12 mouse cellular contexts compared by ENCODE assay signal in the genomic region with DNA sequence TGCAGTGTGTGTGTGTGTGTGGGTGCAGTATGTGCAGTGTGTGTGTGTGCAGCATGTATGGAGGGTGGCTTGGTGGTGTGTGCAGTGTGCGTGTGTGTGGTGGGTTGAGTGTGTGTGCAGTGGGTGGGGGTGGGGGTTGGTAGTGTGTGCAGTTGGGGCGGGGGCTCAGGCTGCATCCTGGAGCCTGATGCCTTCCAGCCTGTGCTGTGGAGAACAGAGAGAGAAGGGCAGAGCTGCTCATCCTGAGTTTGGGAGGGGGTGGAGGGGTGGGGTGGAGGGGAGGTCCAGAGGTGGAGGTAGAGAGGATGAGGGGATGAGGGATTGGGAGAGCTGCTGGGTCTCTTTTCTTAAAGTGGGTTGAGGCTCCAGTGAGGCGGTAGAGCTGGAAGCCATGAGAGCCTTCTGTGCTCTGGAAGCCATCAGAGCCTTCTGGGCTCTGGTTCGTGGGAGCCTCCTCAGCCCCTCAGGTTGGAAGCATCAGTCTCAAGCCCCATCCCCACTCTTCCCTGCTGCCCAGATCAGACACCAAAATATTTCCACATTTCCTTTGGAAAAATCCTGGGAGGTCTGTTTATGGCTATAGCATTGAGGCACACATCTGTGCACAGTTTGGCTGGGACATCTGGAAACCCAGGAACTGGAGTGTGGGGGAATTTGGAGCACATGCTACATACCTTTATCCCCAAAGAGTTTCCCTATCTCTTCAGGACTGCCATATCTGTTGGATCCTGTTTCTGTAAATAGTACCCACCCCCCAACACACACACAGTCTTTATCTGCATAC. TPM values are rescaled to one million over a fixed set of nuclear protein-coding genes. Genes with fewer than 3 reads are reported as not detected.
DNase-seq lines count a peak whose midpoint lies in the region; ATAC-seq and TF ChIP-seq lines count a peak whose summit lies in the region.
"Had no signal": no experiment of that assay in that cellular context is flagged by ENCODE, and none has a peak within 500 bp of the region (broad histone marks: within the 10 kb centered on the region; RNA-seq: fewer than 3 reads in every experiment).

No protein-coding gene starts in this region.

- H3K27me3 ChIP-seq in hindbrain, embryonic 12.5 days: no peaks in the 10 kb centered on the region
- no peaks in the 10 kb centered on the region for H3K27me3 ChIP-seq in hindbrain, embryonic 11.5 days (ENCODE audit: control insufficient read depth, insufficient read depth, low read length)
- H3K27me3 ChIP-seq in intestine, embryonic 14.5 days (replicated peaks; ENCODE audit: control insufficient read depth, insufficient read depth, low read length): no peaks in the 10 kb centered on the region
- H3K27me3 ChIP-seq in liver, postnatal 0 days (ENCODE audit: insufficient read depth, low read length): no peaks in the 10 kb centered on the region

- no peak for TF ChIP-seq EP300 in liver, postnatal 0 days (IDR thresholded peaks at IDR 0.05; ENCODE audit: low read depth)

- peak overlapping the region; percentile 66 for H3K27ac ChIP-seq in hindbrain, embryonic 12.5 days
- no peak overlapping the region for H3K27ac ChIP-seq in hindbrain, embryonic 11.5 days (ENCODE audit: low read depth, low read length)
- peak overlapping the region; percentile 92 for H3K27ac ChIP-seq in intestine, embryonic 14.5 days (ENCODE audit: low read depth)
- peak overlapping the region; percentile 96 for H3K27ac ChIP-seq in liver, postnatal 0 days (ENCODE audit: low read depth)

- intact Hi-C loops in left cerebral cortex, postnatal 10 days (cut with DNase I): no loop called here

- no peak overlapping the region for H3K9ac ChIP-seq in hindbrain, embryonic 12.5 days
- H3K9ac ChIP-seq in hindbrain, embryonic 11.5 days (ENCODE audit: low read depth, low read length): no peak overlapping the region
- H3K9ac ChIP-seq in intestine, embryonic 14.5 days (ENCODE audit: low read length): no peak overlapping the region
- no peak overlapping the region for H3K9ac ChIP-seq in liver, postnatal 0 days (replicated peaks)

- WGBS in hindbrain, embryonic 12.5 days: 61% methylated on average over 3 of the region's 4 CpGs
- WGBS in hindbrain, embryonic 11.5 days: 59% methylated on average over 4 of the region's 4 CpGs
- 38% methylated on average over 3 of the region's 4 CpGs for WGBS in intestine, embryonic 14.5 days
- WGBS in liver, postnatal 0 days (ENCODE audit: insufficient replicate concordance): 73% methylated on average over 4 of the region's 4 CpGs

- H3K9me3 ChIP-seq in hindbrain, embryonic 12.5 days (replicated peaks): no peaks in the 10 kb centered on the region
- H3K9me3 ChIP-seq in hindbrain, embryonic 11.5 days (ENCODE audit: control insufficient read depth, low read length): no peaks in the 10 kb centered on the region
- H3K9me3 ChIP-seq in intestine, embryonic 14.5 days (ENCODE audit: control insufficient read depth, low read length): no peaks in the 10 kb centered on the region
- H3K9me3 ChIP-seq in liver, postnatal 0 days (ENCODE audit: low read length): no peaks in the 10 kb centered on the region

- TF ChIP-seq CTCF in liver, postnatal 0 days (IDR thresholded peaks at IDR 0.05; ENCODE audit: low read depth): no peak

- ATAC-seq in hindbrain, embryonic 12.5 days (ENCODE audit: low FRiP score): no peak
- no peak for ATAC-seq in hindbrain, embryonic 11.5 days (ENCODE audit: low FRiP score)
- peak; percentile 65 for ATAC-seq in intestine, embryonic 14.5 days (replicated peaks; ENCODE audit: low FRiP score, low TSS enrichment, low read depth)
- no peak for ATAC-seq in liver, postnatal 0 days

- H3K4me1 ChIP-seq in hindbrain, embryonic 12.5 days: peaks cover 20% of the 10 kb centered on the region
- no peaks in the 10 kb centered on the region for H3K4me1 ChIP-seq in hindbrain, embryonic 11.5 days (replicated peaks; ENCODE audit: control insufficient read depth, insufficient read depth, low read length)
- H3K4me1 ChIP-seq in intestine, embryonic 14.5 days (replicated peaks; ENCODE audit: control insufficient read depth, insufficient read depth, low read length): peaks cover 37% of the 10 kb centered on the region
- peaks cover 18% of the 10 kb centered on the region for H3K4me1 ChIP-seq in liver, postnatal 0 days (ENCODE audit: insufficient read depth)

- H3K4me3 ChIP-seq in hindbrain, embryonic 12.5 days: no peak overlapping the region
- H3K4me3 ChIP-seq in hindbrain, embryonic 11.5 days (ENCODE audit: low read depth, low read length): no peak overlapping the region
- H3K4me3 ChIP-seq in intestine, embryonic 14.5 days (ENCODE audit: low read depth, low read length): no peak overlapping the region
- H3K4me3 ChIP-seq in liver, postnatal 0 days (ENCODE audit: low read depth, low read length): no peak overlapping the region

- no peaks in the 10 kb centered on the region for H3K36me3 ChIP-seq in hindbrain, embryonic 12.5 days
- no peaks in the 10 kb centered on the region for H3K36me3 ChIP-seq in hindbrain, embryonic 11.5 days (ENCODE audit: control insufficient read depth, insufficient read depth, low read length)
- no peaks in the 10 kb centered on the region for H3K36me3 ChIP-seq in intestine, embryonic 14.5 days (ENCODE audit: control insufficient read depth, insufficient read depth, low read length)
- H3K36me3 ChIP-seq in liver, postnatal 0 days (replicated peaks; ENCODE audit: insufficient read depth, low read length): no peaks in the 10 kb centered on the region

- no peak for DNase-seq in hindbrain, embryonic 11.5 days (ENCODE audit: low spot score)
- DNase-seq in embryo, embryonic 10 days (ENCODE audit: low spot score): peak; percentile 63
- peak; percentile 71 for DNase-seq in intestine, embryonic 14.5 days (ENCODE audit: low spot score)
- DNase-seq in liver, postnatal 0 days: no peak
- DNase-seq in urinary bladder, postnatal 10 days (ENCODE audit: low spot score): no peak
- DNase-seq in frontal cortex, postnatal 36 days (ENCODE audit: low spot score in 2 of 2): no peak
- DNase-seq in left cerebral cortex, postnatal 10 days (ENCODE audit: extremely low spot score in 1 of 2, low spot score in 2 of 2): no peak
- DNase-seq: adrenal gland, adult 2 months; cerebellum, postnatal 10 days had no signal

- H3K4me2 ChIP-seq in hindbrain, embryonic 12.5 days (replicated peaks): no peak overlapping the region
- H3K4me2 ChIP-seq in hindbrain, embryonic 11.5 days (replicated peaks; ENCODE audit: low read depth, low read length): no peak overlapping the region
- H3K4me2 ChIP-seq in intestine, embryonic 14.5 days (ENCODE audit: low read length): peak overlapping the region; percentile 14; the same call in 1 of the 2 replicates
- no peak overlapping the region for H3K4me2 ChIP-seq in liver, postnatal 0 days (ENCODE audit: low read depth, low read length)

RNA-seq across cellular contexts. Expression of a gene that starts 21.6 kb away (rescaled TPM):
- 44.6 and 46.7 TPM in 2 replicates for polyA plus RNA-seq in hindbrain, embryonic 12.5 days (2016; fragmentation: Nextera tagmentation; extraction: Ambion mirVana)
- 34.7 and 41.4 TPM in 2 replicates for polyA plus RNA-seq in hindbrain, embryonic 11.5 days (2014; fragmentation: Nextera tagmentation; extraction: Ambion mirVana)
- 108 and 118 TPM in 2 replicates for polyA plus RNA-seq in intestine, embryonic 14.5 days (2014; fragmentation: Nextera tagmentation; extraction: Ambion mirVana)
- polyA plus RNA-seq in liver, postnatal 0 days (2015; fragmentation: Nextera tagmentation; extraction: Ambion mirVana): 59.3 and 70.0 TPM in 2 replicates
- 1 to 10 TPM; 8.1 to 9.6 TPM for total RNA-seq in left cerebral cortex, postnatal 10 days (2021)

RNA-seq across cellular contexts. Expression of a gene that starts 49.3 kb away (rescaled TPM):
- polyA plus RNA-seq in hindbrain, embryonic 12.5 days (2016; fragmentation: Nextera tagmentation; extraction: Ambion mirVana): 2.1 and 2.2 TPM in 2 replicates
- 0.82 and 2.4 TPM in 2 replicates for polyA plus RNA-seq in hindbrain, embryonic 11.5 days (2014; fragmentation: Nextera tagmentation; extraction: Ambion mirVana)
- polyA plus RNA-seq in intestine, embryonic 14.5 days (2014; fragmentation: Nextera tagmentation; extraction: Ambion mirVana): 1.3 and 1.5 TPM in 2 replicates
- 0.04 TPM in 1 of 2 replicates, not detected in the other for polyA plus RNA-seq in liver, postnatal 0 days (2015; fragmentation: Nextera tagmentation; extraction: Ambion mirVana)
- under 1 TPM; 0.28 to 0.36 TPM for total RNA-seq in left cerebral cortex, postnatal 10 days (2021)

RNA-seq across cellular contexts. Expression of a gene that starts 51.1 kb away (rescaled TPM):
- polyA plus RNA-seq in hindbrain, embryonic 12.5 days (2016; fragmentation: Nextera tagmentation; extraction: Ambion mirVana): not detected in 2 replicates
- polyA plus RNA-seq in hindbrain, embryonic 11.5 days (2014; fragmentation: Nextera tagmentation; extraction: Ambion mirVana): not detected in 2 replicates
- polyA plus RNA-seq in intestine, embryonic 14.5 days (2014; fragmentation: Nextera tagmentation; extraction: Ambion mirVana): 0.89 and 1.3 TPM in 2 replicates
- polyA plus RNA-seq in liver, postnatal 0 days (2015; fragmentation: Nextera tagmentation; extraction: Ambion mirVana): 0.05 TPM in 1 of 2 replicates, not detected in the other
- not detected for total RNA-seq in left cerebral cortex, postnatal 10 days (2021)
- total RNA-seq: adrenal gland, adult 2 months; layer of hippocampus, postnatal 14 days had no signal
- polyA plus RNA-seq: adrenal gland, adult 2 months; spleen, adult 2 months had no signal

Comparison
In these comparisons a context has a peak if more than half of its experiments do, and no peak if none do; other contexts are left out.
1. DNase-seq: peak in embryo, embryonic 10 days (single experiment) and intestine, embryonic 14.5 days (single experiment); none in hindbrain, embryonic 11.5 days (single experiment), liver, postnatal 0 days (single experiment), urinary bladder, postnatal 10 days (single experiment), frontal cortex, postnatal 36 days (0 of 2) and left cerebral cortex, postnatal 10 days (0 of 2).